Mouse (Mus musculus) lung, embryonic 15.5 days (tissue): ENCODE results near the gene Gm48551. TPM values are rescaled to one million over a fixed set of nuclear protein-coding genes. Genes with fewer than 3 reads are reported as not detected.

Experiments used
- ATAC-seq: fragments of 200-750 bp; cut with Nextera tagmentation; 2 replicates; pipeline ENCODE4 v1.8.0; 2017; ENCODE audit warnings: moderate number of reproducible peaks, borderline replicate concordance; ENCODE audit not compliant: low FRiP score, low TSS enrichment; ENCODE audit errors: extremely low read depth
- H3K27ac ChIP-seq: fragments of 300-500 bp; sonication (generic); 2 replicates; pipeline ENCODE4 v1.5.1; 2015; ENCODE audit warnings: moderate library complexity, mild to moderate bottlenecking, inconsistent platforms
- H3K27me3 ChIP-seq: fragments of 300-500 bp; sonication (generic); 2 replicates; pipeline ENCODE4 v1.6.1; 2015; ENCODE audit warnings: inconsistent platforms
- H3K36me3 ChIP-seq: fragments of 300-500 bp; sonication (generic); 2 replicates; pipeline ENCODE4 v1.6.1; 2015; ENCODE audit warnings: inconsistent platforms
- H3K4me1 ChIP-seq: fragments of 300-500 bp; sonication (generic); 2 replicates; pipeline ENCODE4 v1.6.1; 2015; ENCODE audit warnings: inconsistent platforms
- H3K4me2 ChIP-seq: fragments of 300-500 bp; sonication (generic); 2 replicates; pipeline ENCODE4 v1.6.1; 2015; ENCODE audit warnings: inconsistent platforms, mild to moderate bottlenecking, moderate library complexity
- H3K4me3 ChIP-seq: fragments of 300-500 bp; sonication (generic); 2 replicates; pipeline ENCODE4 v1.5.1; 2015; ENCODE audit warnings: mild to moderate bottlenecking, inconsistent platforms
- H3K9ac ChIP-seq: fragments of 300-500 bp; sonication (generic); 2 replicates; pipeline ENCODE4 v1.6.1; 2015; ENCODE audit warnings: inconsistent platforms
- H3K9me3 ChIP-seq: fragments of 300-500 bp; sonication (generic); 2 replicates; pipeline ENCODE4 v1.6.1; 2016; ENCODE audit warnings: inconsistent platforms
- WGBS: fragments of 180-500 bp; shearing (Covaris S2); methylation state at CpG from one replicate; pipeline ENCODE4 v1.1.7; 2015; 5-methylcytosine and 5-hydroxymethylcytosine counted together
- polyA plus RNA-seq: library from polyadenylated mRNA; unstranded; fragments of >200 nt; fragmentation: Nextera tagmentation; extraction: Ambion mirVana; gene quantifications from 2 replicates; pipeline ENCODE4 v1.2.1, GENCODE M21; 2015

Gene Gm48551
- polyA plus RNA-seq, 1 experiment from 2014 or later: 1.6 TPM

- Histone ChIP-seq H3K27me3 (no peaks in the 10 kb centered on the region), H3K27ac (peak overlapping the region; percentile 39; the same call in 1 of the 2 replicates), H3K4me2 (peak overlapping the region; percentile 80), H3K36me3 (peaks cover 24% of the 10 kb centered on the region), H3K9ac (peak overlapping the region; percentile 95), H3K4me1 (peaks cover 33% of the 10 kb centered on the region), H3K9me3 (no peaks in the 10 kb centered on the region), H3K4me3 (peak overlapping the region; percentile 71)
- WGBS: 33% methylated on average over 2 of the region's 2 CpGs
- no peak for ATAC-seq
Observed at GRCm38 (mm10) chr10:81377362-81377664, 7.0 kb upstream of the Gm48551 start.

GRCm38 (mm10) chr10:81377793-81378552 is 6.3 kb upstream of the Gm48551 start, which contains the start of gene Fzr1:
Fzr1 (minus strand) TSS chr10:81378516.
- WGBS: 1% methylated on average over 41 of the region's 59 CpGs
- no peak; the same call in 1 of the 2 replicates for ATAC-seq
- peaks cover 21% of the 10 kb centered on the region for H3K36me3 ChIP-seq
- no peaks in the 10 kb centered on the region for H3K27me3 ChIP-seq
- peak within 1 kb of the TSS; percentile 73 for H3K27ac ChIP-seq
- no peaks in the 10 kb centered on the region for H3K9me3 ChIP-seq
- peak within 1 kb of the TSS; percentile 95 for H3K9ac ChIP-seq
- peaks cover 33% of the 10 kb centered on the region for H3K4me1 ChIP-seq
- peak within 1 kb of the TSS; percentile 80 for H3K4me2 ChIP-seq
- peak within 1 kb of the TSS; percentile 71 for H3K4me3 ChIP-seq

GRCm38 (mm10) chr10:81378553-81379182 is 5.6 kb upstream of the Gm48551 start:
- peak; percentile 95 for ATAC-seq
- peak overlapping the region; percentile 50 for H3K9ac ChIP-seq
- WGBS: under 1% methylated on average over 45 of the region's 46 CpGs

GRCm38 (mm10) chr10:81379183-81379553 is 5.1 kb upstream of the Gm48551 start:
- ATAC-seq: no peak
- Histone ChIP-seq H3K36me3 (peaks cover 10% of the 10 kb centered on the region), H3K27ac (peak overlapping the region; percentile 73), H3K4me3 (peak overlapping the region; percentile 50), H3K4me1 (peaks cover 33% of the 10 kb centered on the region), H3K27me3 (no peaks in the 10 kb centered on the region), H3K4me2 (peak overlapping the region; percentile 59), H3K9me3 (no peaks in the 10 kb centered on the region), H3K9ac (peak overlapping the region; percentile 50)
- WGBS: 61% methylated on average over 3 of the region's 3 CpGs

More at GRCm38 (mm10) chr10:81378553-81379182, 5.6 kb upstream of the Gm48551 start:
- H3K4me1 ChIP-seq: peaks cover 33% of the 10 kb centered on the region
- peak overlapping the region; percentile 73 for H3K27ac ChIP-seq
- H3K9me3 ChIP-seq: no peaks in the 10 kb centered on the region
- peaks cover 15% of the 10 kb centered on the region for H3K36me3 ChIP-seq
- H3K4me2 ChIP-seq: peak overlapping the region; percentile 80
- no peaks in the 10 kb centered on the region for H3K27me3 ChIP-seq
- H3K4me3 ChIP-seq: peak overlapping the region; percentile 71

GRCm38 (mm10) chr10:81379809-81380378 is 4.4 kb upstream of the Gm48551 start:
- peaks cover 36% of the 10 kb centered on the region for H3K4me1 ChIP-seq
- H3K9me3 ChIP-seq: no peaks in the 10 kb centered on the region
- H3K9ac ChIP-seq: no peak overlapping the region
- no peak overlapping the region for H3K4me3 ChIP-seq
- ATAC-seq: no peak
- H3K27me3 ChIP-seq: no peaks in the 10 kb centered on the region
- 83% methylated on average over 6 of the region's 6 CpGs for WGBS
- peaks cover 7% of the 10 kb centered on the region; the same call in 1 of the 2 replicates for H3K36me3 ChIP-seq
- no peak overlapping the region for H3K27ac ChIP-seq
- no peak overlapping the region for H3K4me2 ChIP-seq

GRCm38 (mm10) chr10:81382039-81382438 is 2.2 kb upstream of the Gm48551 start:
- Histone ChIP-seq H3K9ac (no peak overlapping the region), H3K4me3 (no peak overlapping the region)

GRCm38 (mm10) chr10:81384605-81384982 is 328 bp downstream of the Gm48551 start:
- H3K9me3 ChIP-seq: no peaks in the 10 kb centered on the region
- H3K27me3 ChIP-seq: no peaks in the 10 kb centered on the region
- H3K36me3 ChIP-seq: peaks cover 27% of the 10 kb centered on the region
- peak; percentile 11; the same call in 1 of the 2 replicates for ATAC-seq
- H3K27ac ChIP-seq: peak overlapping the region; percentile 73
- H3K4me2 ChIP-seq: peak overlapping the region; percentile 87
- H3K4me1 ChIP-seq: peaks cover 23% of the 10 kb centered on the region
- peak overlapping the region; percentile 84 for H3K9ac ChIP-seq
- under 1% methylated on average over 19 of the region's 19 CpGs for WGBS
- peak overlapping the region; percentile 97 for H3K4me3 ChIP-seq

More at GRCm38 (mm10) chr10:81382039-81382438, 2.2 kb upstream of the Gm48551 start:
- Histone ChIP-seq H3K4me1 (peaks cover 31% of the 10 kb centered on the region), H3K27me3 (no peaks in the 10 kb centered on the region), H3K27ac (peak overlapping the region; percentile 48), H3K4me2 (no peak overlapping the region), H3K36me3 (peaks cover 9% of the 10 kb centered on the region), H3K9me3 (no peaks in the 10 kb centered on the region)
- ATAC-seq: no peak
- WGBS: 38% methylated on average over 5 of the region's 5 CpGs

- ATAC-seq: no peak
- WGBS: 66% methylated on average over 22 of the region's 22 CpGs
- Histone ChIP-seq H3K4me1 (peaks cover 28% of the 10 kb centered on the region), H3K27ac (no peak overlapping the region), H3K4me2 (peak overlapping the region; percentile 87), H3K9ac (peak overlapping the region; percentile 84; the same call in 1 of the 2 replicates), H3K4me3 (peak overlapping the region; percentile 97), H3K9me3 (no peaks in the 10 kb centered on the region), H3K36me3 (peaks cover 27% of the 10 kb centered on the region), H3K27me3 (no peaks in the 10 kb centered on the region)
Observed at GRCm38 (mm10) chr10:81385603-81386306, 1.5 kb downstream of the Gm48551 start.

- H3K9me3 ChIP-seq: no peaks in the 10 kb centered on the region
- H3K4me3 ChIP-seq: no peak overlapping the region
Observed at GRCm38 (mm10) chr10:81387716-81388115, 3.5 kb downstream of the Gm48551 start.

GRCm38 (mm10) chr10:81388505-81389055 is 4.3 kb downstream of the Gm48551 start, which contains the start of gene Gm48552:
Gm48552 (plus strand) TSS chr10:81389005.
- Histone ChIP-seq H3K4me1 (peaks cover 37% of the 10 kb centered on the region), H3K27ac (peak within 1 kb of the TSS; percentile 9; the same call in 1 of the 2 replicates), H3K4me3 (no peak within 1 kb of the TSS), H3K9ac (peak within 1 kb of the TSS; percentile 15; the same call in 1 of the 2 replicates), H3K4me2 (no peak within 1 kb of the TSS), H3K36me3 (peaks cover 27% of the 10 kb centered on the region), H3K27me3 (no peaks in the 10 kb centered on the region), H3K9me3 (no peaks in the 10 kb centered on the region)
- WGBS: 44% methylated on average over 5 of the region's 5 CpGs
- no peak for ATAC-seq

More at GRCm38 (mm10) chr10:81387716-81388115, 3.5 kb downstream of the Gm48551 start:
- Histone ChIP-seq H3K9ac (no peak overlapping the region), H3K4me1 (peaks cover 28% of the 10 kb centered on the region), H3K4me2 (no peak overlapping the region), H3K27me3 (no peaks in the 10 kb centered on the region), H3K27ac (no peak overlapping the region), H3K36me3 (peaks cover 27% of the 10 kb centered on the region)
- no peak for ATAC-seq
- WGBS: 94% methylated on average over 20 of the region's 20 CpGs

GRCm38 (mm10) chr10:81389373-81389772 is 5.1 kb downstream of the Gm48551 start:
- Histone ChIP-seq H3K4me3 (no peak overlapping the region), H3K9ac (peak overlapping the region; percentile 15; the same call in 1 of the 2 replicates), H3K36me3 (peaks cover 27% of the 10 kb centered on the region), H3K9me3 (no peaks in the 10 kb centered on the region), H3K27ac (peak overlapping the region; percentile 9; the same call in 1 of the 2 replicates), H3K4me1 (peaks cover 43% of the 10 kb centered on the region), H3K27me3 (no peaks in the 10 kb centered on the region), H3K4me2 (no peak overlapping the region)
- no peak for ATAC-seq
- WGBS: 47% methylated on average over 3 of the region's 3 CpGs
